Mouse (Mus musculus) T-helper 17 cell (primary cell): Measurements from ENCODE around the gene Slc35f1.

Experiments used
- in situ Hi-C, 2 experiments: fragments of 300-600 bp; cut with MboI, MseI; formaldehyde crosslinking; loops; 1 replicate in 1 of 2; 2 replicates in 1 of 2; pipeline ENCODE4 v1.15.1; 2025; ENCODE audit warnings: high pct_unique_total_duplicates in 2 of 2

Slc35f1 gene

GRCm38 (mm10) chr10:53096446-53096845, 406.1 kb downstream of the Slc35f1 start:
- in situ Hi-C loops: no loop called here

GRCm38 (mm10) chr10:53100881-53101280, 410.5 kb downstream of the Slc35f1 start:
- in situ Hi-C loops: no loop called here

GRCm38 (mm10) chr10:53101412-53101811, 411.1 kb downstream of the Slc35f1 start:
- in situ Hi-C loops: no loop called here

GRCm38 (mm10) chr10:53102423-53102822, 412.1 kb downstream of the Slc35f1 start:
- in situ Hi-C loops: no loop called here

GRCm38 (mm10) chr10:53115028-53115427, 424.7 kb downstream of the Slc35f1 start:
- in situ Hi-C loops: no loop called here

- in situ Hi-C loops: no loop called here
Measured at GRCm38 (mm10) chr10:53115673-53116398, 425.5 kb downstream of the Slc35f1 start.

GRCm38 (mm10) chr10:53120608-53121007, 430.3 kb downstream of the Slc35f1 start:
- in situ Hi-C loops: no loop called here

GRCm38 (mm10) chr10:53124365-53124764, 434.0 kb downstream of the Slc35f1 start:
- in situ Hi-C loops: no loop called here

GRCm38 (mm10) chr10:53132707-53133106, 442.4 kb downstream of the Slc35f1 start:
- in situ Hi-C loops: no loop called here

GRCm38 (mm10) chr10:53150321-53150720, 460.0 kb downstream of the Slc35f1 start:
- in situ Hi-C loops: no loop called here

- in situ Hi-C loops: no loop called here
Measured at GRCm38 (mm10) chr10:53150916-53151315, 460.6 kb downstream of the Slc35f1 start.

- in situ Hi-C loops: no loop called here
Measured at GRCm38 (mm10) chr10:53156374-53156773, 466.0 kb downstream of the Slc35f1 start.

- in situ Hi-C loops: no loop called here
Measured at GRCm38 (mm10) chr10:53157740-53158139, 467.4 kb downstream of the Slc35f1 start.
